Mouse (Mus musculus) urinary bladder, adult 18-20 months (tissue): Measurements from ENCODE around the gene Pfpl.
A peak's percentile ranks its signal among the peaks of the same experiment; 100 is the strongest.

Source experiments
- DNase-seq, 2 experiments: peaks; one replicate each; pipeline ENCODE4 v3.0.0; 2022; ENCODE audit warnings: low spot score in 2 of 2, mixed read lengths in 2 of 2

Pfpl gene

DNA sequence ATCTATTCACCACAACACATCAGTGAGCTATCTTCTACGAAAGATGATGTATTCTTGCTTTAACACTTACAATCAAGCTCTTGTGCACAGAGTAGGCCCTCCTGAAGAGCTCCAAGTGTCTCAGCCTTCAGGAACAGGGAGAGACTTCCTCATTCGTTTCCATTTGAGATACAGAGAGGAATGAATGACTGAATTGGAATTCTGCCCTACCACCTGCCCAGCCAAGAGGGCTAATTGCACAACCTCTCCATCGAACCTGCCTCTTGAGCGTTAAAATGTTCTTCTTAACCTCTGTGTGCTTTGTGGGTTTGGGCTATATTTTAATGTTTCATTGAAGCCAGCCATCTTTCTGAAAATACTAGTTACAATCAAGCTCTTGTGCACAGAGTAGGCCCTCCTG, 37.0 kb downstream of the Pfpl start:
- no peak for DNase-seq

DNA sequence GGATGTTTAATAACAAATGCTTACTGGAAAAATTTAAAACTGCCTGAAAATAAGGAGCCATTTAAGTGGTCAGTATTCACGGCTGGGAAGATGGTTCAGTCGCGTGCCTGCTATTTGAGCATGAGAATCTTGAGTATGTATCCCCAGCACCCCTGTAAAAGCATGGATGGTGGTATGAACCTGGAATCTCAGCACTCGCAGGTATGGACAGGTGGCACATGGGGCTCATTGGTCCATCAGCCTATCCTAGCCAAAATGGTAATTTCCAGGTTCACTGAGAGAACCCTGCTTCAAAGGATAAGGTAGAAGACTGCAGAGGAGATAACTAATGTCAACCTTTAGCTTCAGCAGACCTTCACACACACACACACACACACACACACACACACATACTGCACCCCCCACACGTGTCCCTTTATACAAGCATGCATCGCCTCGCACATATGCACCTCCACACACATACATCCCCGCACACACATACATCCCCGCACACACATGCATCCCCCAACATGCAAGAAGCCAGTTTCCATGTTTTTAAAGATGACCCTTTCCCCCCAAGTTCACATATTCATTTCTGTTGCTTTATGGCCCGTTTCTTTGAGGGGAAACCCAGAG, 37.9 kb downstream of the Pfpl start:
- no peak for DNase-seq

DNA sequence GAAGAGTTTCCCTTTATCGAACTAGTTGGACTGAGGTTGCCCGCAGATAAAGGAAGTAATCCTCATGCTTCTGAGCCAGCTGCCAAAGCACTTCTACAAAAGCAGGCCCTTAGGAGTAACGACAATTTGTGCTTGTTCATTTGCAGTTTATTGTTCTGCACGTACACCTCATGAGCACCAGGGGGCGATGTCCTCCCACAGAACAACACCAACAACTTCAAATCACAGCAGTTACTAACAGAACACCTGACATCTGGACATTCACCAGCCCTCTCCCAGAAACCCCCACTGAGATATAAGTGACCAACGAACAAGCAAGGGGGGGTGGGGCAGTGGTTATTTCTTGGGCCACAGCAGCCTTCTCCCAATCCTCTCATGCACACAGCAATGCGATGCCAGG, 38.5 kb downstream of the Pfpl start:
- DNase-seq = peak in 1 of 2 experiments; percentile 41

DNA sequence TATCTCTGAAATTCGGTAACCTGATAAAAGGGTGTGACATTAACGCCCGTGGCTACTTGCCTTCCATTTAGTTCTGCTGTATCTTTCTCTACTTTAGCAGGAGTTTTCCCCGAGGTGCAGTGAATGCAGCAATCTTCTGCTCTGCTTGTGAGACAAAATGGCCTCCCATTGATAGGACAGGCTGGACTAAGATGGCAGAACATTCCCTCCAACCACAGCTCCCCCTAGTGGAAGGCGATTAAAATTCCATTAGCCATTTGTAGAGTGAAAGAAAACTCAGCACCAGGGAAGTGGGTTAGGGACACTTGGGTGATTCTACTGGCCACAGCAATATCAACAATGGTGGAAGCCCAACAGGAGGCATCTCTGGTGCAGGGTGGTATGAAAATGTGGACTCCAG, 39.7 kb downstream of the Pfpl start:
- peak in 1 of 2 experiments; percentile 0 for DNase-seq

DNA sequence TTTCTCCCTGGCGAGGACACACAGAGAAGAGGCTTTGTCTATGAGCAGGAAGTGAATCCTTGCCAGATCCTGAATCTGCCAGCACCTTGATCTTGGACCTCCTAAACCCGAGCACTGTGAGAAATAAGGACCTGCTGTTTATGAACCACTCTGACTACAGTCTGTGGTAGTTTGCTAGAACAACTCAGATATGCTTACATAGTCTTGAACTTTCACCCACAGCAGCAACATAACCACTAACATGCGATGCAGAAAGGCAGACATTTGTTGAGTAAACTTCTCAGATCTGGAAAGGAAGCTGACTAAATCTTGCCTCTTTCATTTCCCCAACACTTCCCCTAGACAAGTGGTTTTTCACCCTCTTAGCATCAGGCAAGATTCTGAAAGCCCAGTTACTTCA, 44.2 kb downstream of the Pfpl start:
- no peak for DNase-seq

- DNase-seq = no peak
Observed at GRCm38 (mm10) chr19:12472381-12472976, 44.8 kb downstream of the Pfpl start.

GRCm38 (mm10) chr19:12473201-12473641, 45.5 kb downstream of the Pfpl start:
- DNase-seq = no peak

- DNase-seq = no peak
Observed at GRCm38 (mm10) chr19:12473951-12474350, 46.2 kb downstream of the Pfpl start.

DNA sequence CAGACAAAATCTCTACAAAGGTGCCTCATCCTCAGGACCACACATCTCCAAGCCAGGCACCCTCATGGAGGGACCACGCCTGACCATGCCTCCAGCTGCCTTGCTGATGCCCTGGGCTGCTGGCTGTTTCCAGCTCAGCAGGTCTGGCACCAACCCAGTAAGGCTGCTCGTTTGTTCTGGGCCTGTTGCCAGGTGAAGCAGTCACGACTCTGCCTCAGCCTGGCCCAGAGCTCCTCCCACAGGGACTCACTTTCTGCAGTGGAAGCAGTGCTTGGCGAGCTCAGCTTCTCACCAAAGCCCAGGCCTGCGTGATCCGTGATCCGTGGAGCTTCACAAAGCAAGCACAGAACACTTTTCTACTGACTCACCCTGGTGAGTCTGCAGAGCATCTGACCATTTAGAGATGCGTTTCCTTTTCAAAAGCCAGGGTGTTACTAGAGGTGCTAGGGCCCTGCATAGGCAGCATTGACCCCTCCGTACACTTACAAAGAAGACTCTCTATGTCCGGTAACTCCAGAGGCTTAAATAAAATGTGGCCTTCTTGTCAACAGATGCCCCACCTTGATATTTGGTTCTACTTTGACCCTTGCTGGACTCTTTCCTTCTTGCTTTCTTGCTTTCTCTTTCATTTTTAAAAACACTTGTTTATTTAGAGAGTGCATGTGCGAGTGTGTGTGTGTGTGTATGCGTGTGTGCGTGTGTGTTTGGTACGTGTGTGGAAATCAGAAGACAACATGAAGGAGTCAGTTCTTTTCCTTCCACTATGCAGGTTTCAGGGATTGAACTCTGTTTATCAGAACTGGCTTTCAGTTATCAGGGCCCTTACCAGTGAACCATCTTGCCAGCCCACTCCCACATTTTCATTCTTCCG, 47.9 kb downstream of the Pfpl start:
- peak; percentile 83 to 93 for DNase-seq

DNA sequence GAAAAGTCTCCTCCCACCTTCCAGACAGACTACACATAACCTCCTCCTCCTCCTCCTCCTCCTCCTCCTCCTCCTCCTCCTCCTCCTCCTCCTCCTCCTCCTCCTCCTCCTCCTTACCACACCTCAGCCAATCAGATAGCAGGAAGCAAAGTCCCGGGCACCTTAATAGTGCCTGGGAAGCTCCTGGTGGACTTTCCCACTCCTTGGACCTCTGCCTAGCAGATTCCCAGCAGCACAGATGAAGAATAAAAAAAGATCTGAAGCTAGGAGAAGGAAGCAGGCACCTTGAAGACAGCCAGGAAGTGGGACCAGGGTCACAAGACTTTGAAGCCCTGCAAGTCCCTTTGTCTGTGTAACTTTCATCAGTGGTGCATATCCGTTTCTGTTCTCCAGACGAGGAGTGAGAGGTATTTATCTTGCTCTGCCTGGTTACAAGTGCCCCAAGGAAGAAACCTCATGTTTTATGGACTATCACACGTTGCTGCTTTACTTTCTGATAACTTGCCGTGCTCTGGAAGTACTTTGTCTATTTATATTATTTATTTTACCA, 49.1 kb downstream of the Pfpl start:
- no peak for DNase-seq

GRCm38 (mm10) chr19:12478369-12478768, 50.7 kb downstream of the Pfpl start:
- no peak for DNase-seq
